Mouse (Mus musculus) cortical plate, adult 2 months (tissue): ENCODE measurements around the gene Swi5. TPM values are rescaled to one million over a fixed set of nuclear protein-coding genes. Genes with fewer than 3 reads are reported as not detected.
A peak's percentile ranks its signal among the peaks of the same experiment; 100 is the strongest.
"Not testable (repeated sequence)": the region's sequence is repeated elsewhere in the genome, so short reads cannot be mapped to it uniquely, and the experiment has no call there.

ENCODE experiments used
- H3K27ac ChIP-seq: fragments of 200-500 bp; 2 replicates; pipeline ENCODE4 v1.5.1; 2012; ENCODE audit warnings: low read length, control low read depth, inconsistent platforms; ENCODE audit not compliant: insufficient read depth
- H3K4me1 ChIP-seq: fragments of 200-500 bp; 2 replicates; pipeline ENCODE4 v1.6.1; 2011; ENCODE audit warnings: low read length; ENCODE audit not compliant: control insufficient read depth, insufficient read depth
- H3K4me3 ChIP-seq: fragments of 200-500 bp; 2 replicates; pipeline ENCODE4 v1.5.1; 2011; ENCODE audit warnings: mild to moderate bottlenecking, low read length, control low read depth; ENCODE audit not compliant: insufficient read depth
- CTCF ChIP-seq: fragments of 200-500 bp; IDR thresholded peaks from 2 replicates; pipeline ENCODE4 v1.5.1; 2011; ENCODE audit warnings: mild to moderate bottlenecking, control low read depth, low read length; ENCODE audit not compliant: insufficient read depth; ENCODE audit errors: extremely low read depth
- POLR2A ChIP-seq: fragments of 200-500 bp; IDR thresholded peaks from 2 replicates; pipeline ENCODE4 v1.6.1; 2011; ENCODE audit warnings: mild to moderate bottlenecking, low read length, control low read depth; ENCODE audit not compliant: insufficient read depth; ENCODE audit errors: extremely low read depth
- polyA plus RNA-seq: library from polyadenylated mRNA; depleted of rRNA; stranded (reverse); fragments of >200 nt; gene quantifications from 2 replicates; pipeline ENCODE4 v1.2.3, GENCODE M21; 2012

The Swi5 gene
- polyA plus RNA-seq, 1 experiment: 268 TPM

DNA sequence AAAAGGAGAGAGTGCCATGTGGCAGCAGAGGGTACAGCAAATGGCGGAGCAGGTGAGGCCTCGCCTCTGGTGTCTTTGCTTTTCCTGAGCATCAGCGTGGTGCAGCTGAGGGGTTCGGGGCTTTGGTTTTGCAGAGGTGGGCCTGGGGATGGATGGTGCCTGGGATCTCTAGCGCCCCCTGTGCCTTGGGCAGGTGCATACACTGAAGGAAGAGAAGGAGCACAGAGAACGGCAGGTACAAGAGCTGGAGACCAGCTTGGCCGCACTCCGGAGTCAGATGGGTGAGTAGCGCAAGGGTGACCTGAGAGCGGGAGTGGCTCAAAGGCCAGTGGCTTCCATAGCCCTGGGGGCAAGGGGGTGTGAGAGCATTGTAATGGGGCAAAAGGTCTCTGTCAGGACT, 15.1 kb upstream of the Swi5 start:
- Histone ChIP-seq H3K4me3 (no peak overlapping the region), H3K4me1 (0 out of 2 replicates have a peak, but pooled peaks cover 1% of the 10 kb centered on the region)
- 0 out of 2 replicates have a peak, but pooled peaks have one; percentile 17 for TF ChIP-seq CTCF
- no peak for TF ChIP-seq POLR2A

DNA sequence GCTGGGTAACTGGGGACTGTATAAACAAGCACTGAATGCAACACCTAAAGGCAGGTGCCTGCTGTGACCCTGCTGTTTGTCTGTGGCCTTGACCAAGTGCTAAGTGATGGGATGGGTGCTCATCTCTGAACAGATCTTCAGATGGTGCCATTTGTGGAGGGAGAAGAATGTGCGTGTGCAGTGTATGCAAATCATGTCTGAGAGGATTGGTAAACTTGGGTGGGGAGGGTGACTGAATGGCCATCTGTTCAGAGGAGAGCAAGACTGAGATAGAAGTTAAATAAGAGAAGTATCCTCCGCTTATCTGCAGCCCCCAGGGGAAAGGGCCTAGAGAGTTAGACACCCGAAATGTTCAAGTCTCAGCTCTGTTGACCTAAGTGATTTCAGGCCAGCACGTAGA, 11.6 kb upstream of the Swi5 start:
- TF ChIP-seq POLR2A: no peak
- TF ChIP-seq CTCF: no peak
- Histone ChIP-seq H3K4me3 (no peak overlapping the region), H3K4me1 (0 out of 2 replicates have a peak, but pooled peaks cover 1% of the 10 kb centered on the region), H3K27ac (no peak overlapping the region)

More for the DNA sequence above, 15.1 kb upstream of the Swi5 start:
- H3K27ac ChIP-seq: no peak overlapping the region

DNA sequence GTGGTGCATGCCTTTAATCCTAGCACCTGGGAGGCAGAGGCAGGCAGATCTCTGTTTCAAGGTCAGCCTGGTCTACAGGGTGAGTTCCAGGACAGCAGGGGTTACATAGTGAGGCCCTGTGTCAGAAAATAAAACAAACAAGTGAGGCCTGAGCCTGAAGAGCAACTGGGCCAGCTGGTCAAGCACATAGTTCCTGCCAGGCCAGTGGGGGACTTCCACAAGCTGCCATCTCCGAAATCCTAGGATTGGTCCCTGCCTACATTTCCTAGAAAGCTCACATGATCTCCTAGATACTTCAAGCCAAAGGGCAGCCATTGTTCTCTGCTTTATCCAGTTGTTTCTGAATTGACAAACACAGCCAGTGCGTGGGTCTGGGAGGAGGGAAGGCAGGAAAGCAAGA, 8.0 kb upstream of the Swi5 start:
- H3K4me1 ChIP-seq, H3K4me3 ChIP-seq: not testable (repeated sequence)

DNA sequence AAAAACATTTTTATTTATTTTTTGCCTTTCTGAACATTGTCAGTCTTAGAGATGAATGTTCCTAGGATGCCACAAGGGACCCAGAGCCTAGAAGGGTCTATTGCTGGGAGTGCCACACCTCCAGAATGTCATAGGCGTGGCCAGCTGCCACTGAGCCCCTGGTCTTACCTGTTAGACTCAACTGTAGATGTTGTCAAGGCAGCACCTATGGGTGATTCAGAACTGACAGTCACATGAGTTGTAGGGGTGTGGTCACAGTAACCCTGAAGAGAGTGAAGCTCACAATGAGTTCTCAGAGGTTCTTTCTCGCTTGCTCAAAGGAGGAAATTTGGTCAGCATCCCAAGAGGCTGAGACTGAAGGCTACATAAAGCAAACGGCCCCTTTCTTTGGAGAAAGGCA, 7.4 kb upstream of the Swi5 start:
- no peak overlapping the region for H3K4me3 ChIP-seq
- H3K4me1 ChIP-seq: 0 out of 2 replicates have a peak, but pooled peaks cover 1% of the 10 kb centered on the region
- TF ChIP-seq POLR2A (no peak), CTCF (no peak)
- no peak overlapping the region for H3K27ac ChIP-seq

More for the DNA sequence above, 8.0 kb upstream of the Swi5 start:
- not testable (repeated sequence) for H3K27ac ChIP-seq

DNA sequence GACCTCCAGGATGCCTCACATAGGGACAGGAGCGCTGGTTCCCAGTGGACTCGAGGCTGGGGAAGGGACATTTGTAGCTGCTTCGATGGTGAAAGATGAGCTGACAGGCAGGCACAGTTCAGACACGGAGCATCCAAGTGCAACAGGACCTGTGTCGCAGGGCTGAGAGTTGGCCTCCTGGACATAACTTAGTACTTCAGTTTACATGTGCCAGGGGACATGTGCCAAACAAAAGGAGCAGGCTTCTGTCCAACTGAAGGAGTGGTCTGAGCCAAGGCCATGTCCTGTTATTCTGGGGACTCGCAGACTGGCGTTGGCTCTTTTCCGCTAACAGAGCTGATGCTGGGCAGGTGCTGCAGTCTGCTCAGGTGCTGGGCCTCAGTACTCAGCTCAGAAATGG, 6.5 kb upstream of the Swi5 start:
- Histone ChIP-seq H3K4me3 (no peak overlapping the region), H3K27ac (no peak overlapping the region), H3K4me1 (peaks cover under 1% of the 10 kb centered on the region; the same call in 1 of the 2 replicates)
- TF ChIP-seq POLR2A: no peak
- no peak for TF ChIP-seq CTCF

DNA sequence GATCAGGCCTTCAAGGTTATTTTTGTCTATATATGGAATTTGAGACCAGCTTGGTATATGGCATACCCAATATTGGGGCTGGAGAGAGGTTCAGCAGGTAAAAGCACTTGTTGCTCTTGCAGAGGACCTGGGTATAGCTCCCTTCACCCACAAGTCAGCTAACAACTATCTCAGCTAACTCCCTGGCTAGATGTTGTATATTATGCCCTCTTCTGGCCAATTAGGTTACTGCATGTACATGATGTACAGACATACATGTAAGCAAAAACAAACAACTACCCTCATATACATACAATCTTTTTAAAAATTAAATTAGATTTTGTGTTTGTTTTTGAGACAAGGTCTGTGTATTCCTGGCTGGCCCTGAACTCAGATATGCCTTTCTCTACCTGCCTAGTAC, 1.7 kb upstream of the Swi5 start:
- H3K4me1 ChIP-seq: peaks cover 6% of the 10 kb centered on the region; the same call in 1 of the 2 replicates
- H3K27ac ChIP-seq: no peak overlapping the region
- TF ChIP-seq POLR2A (no peak), CTCF (no peak)
- H3K4me3 ChIP-seq: peak overlapping the region; percentile 59; the same call in 1 of the 2 replicates

DNA sequence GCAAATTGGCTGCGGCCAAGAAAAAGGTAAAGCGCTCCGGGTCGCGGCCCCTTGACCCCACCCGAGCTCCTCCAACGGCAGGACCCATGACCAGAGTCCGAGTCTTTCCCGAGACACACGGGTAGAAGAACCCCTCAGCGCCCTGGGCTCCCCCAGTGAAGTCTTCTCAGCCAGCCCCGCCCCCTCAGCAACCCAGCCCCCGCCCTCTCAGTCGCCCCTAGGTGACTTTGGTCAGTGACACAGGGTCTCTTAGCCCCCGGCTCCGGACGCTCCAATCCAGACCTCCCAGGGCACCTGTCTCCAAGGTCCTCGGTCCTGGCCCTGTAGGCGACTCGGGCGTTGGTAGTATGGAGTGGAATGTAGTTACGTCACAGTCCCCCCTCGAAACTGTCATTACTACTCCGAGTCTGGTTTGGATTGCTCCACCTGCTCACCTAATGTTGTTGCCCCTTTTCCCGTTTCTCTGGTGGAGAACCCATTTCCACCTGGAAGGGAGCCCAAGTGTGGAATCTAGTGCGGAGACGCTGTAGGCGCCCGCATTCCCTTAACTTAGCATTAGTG, 576 bp upstream of the Swi5 start:
- Histone ChIP-seq H3K4me1 (peaks cover 6% of the 10 kb centered on the region; the same call in 1 of the 2 replicates), H3K4me3 (peak overlapping the region; percentile 59), H3K27ac (no peak overlapping the region)
- TF ChIP-seq CTCF (no peak), POLR2A (no peak)

DNA sequence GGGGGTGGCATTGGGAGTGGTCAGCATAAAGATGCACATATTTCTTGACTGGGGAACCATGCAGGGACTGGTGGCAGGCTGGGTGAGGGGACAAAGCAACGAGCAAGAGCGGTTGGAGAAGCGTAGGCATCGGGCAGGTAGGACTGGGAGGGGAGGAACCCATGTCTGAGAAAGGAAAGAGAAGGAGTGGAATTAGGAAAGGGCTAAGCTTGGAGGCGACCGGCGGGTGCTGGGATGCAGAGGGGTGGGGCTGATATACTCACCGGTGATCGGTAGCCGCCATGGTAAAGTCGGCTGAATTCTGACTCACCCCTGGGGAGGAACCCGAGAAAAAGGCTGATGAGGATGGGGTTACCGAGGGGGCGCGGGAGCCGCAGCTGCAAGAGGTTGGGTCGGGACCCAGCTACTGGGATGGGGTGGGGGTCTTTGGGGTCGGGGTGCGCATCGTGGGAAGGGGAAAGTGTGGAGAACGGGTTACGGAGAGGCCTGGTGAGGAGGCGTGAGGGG, 488 bp downstream of the Swi5 start, which contains the start of gene Golga2:
Gene Golga2, plus strand, starts transcription at position 51 of the 507 bp plus-strand sequence.
- peak within 1 kb of the TSS; percentile 59 for H3K4me3 ChIP-seq
- H3K4me1 ChIP-seq: peaks cover 6% of the 10 kb centered on the region; the same call in 1 of the 2 replicates
- TF ChIP-seq CTCF: no peak
- TF ChIP-seq POLR2A: no peak
- no peak within 1 kb of the TSS for H3K27ac ChIP-seq

DNA sequence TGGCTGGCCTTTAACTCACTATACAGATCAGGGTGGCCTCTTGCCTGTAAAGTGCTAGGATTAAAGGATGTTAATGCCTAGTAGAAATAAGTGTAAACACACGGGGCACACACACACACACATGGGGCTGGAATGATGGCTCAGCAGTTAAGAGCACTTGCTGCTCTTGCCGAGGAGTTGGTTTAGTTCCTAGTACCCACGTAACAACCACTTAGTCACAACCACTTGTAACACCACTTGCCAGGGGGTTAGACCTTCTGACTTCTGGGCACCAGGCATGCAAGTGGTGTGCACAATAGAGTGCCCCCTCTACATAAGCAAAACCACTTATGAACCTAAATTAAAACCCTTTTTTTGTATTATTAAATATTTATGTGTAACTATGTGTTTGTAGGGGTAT, 3.9 kb downstream of the Swi5 start:
- TF ChIP-seq CTCF (no peak), POLR2A (no peak)
- no peak overlapping the region for H3K4me3 ChIP-seq
- no peak overlapping the region for H3K27ac ChIP-seq
- peaks cover 3% of the 10 kb centered on the region; the same call in 1 of the 2 replicates for H3K4me1 ChIP-seq

DNA sequence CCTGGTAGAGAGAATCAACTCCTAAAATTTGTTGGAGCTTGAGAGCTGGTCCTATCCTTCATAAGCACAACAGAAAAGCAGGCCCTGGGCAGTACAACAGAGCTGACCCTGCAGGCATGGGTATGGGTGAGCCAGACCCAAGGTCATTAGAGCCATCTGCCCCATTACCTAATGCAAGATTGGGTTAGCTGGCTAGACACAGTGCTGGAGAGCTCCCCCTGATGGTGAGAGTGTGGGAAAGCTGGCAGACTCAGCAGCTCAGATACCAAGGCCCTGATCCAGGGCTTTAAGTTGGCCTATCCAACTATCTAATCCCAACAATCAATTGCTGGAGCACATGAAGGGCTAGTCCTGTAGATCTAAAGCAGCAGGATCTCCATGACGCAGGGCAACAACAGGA, 5.1 kb downstream of the Swi5 start:
- Histone ChIP-seq H3K27ac (no peak overlapping the region), H3K4me1 (peaks cover 2% of the 10 kb centered on the region; the same call in 1 of the 2 replicates), H3K4me3 (no peak overlapping the region)
- no peak for TF ChIP-seq POLR2A
- TF ChIP-seq CTCF: peak; percentile 74

DNA sequence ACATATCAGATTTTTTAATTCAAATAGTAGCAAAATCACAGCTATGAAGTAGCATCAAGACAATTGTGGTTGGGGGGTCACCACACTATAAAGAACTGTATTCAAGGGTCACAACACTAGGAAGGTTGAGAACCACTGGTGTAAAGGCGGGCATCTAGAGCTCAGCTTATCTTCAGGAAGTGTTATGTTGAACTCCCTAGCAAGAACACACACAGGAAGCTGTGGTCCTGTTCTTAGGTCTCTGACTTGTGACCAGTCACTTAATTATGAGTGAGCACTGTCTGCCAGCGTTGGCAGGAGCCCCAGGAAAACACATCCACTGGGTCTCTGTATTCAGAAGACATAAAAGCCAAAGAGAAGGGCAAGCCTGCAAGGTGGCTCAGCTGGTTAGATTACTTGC, 5.6 kb downstream of the Swi5 start:
- TF ChIP-seq CTCF (no peak), POLR2A (no peak)
- H3K4me3 ChIP-seq: no peak overlapping the region
- peaks cover 2% of the 10 kb centered on the region; the same call in 1 of the 2 replicates for H3K4me1 ChIP-seq
- no peak overlapping the region for H3K27ac ChIP-seq
